Mouse (Mus musculus) limb, embryonic 12.5 days (tissue): ENCODE results near the gene 1700025G04Rik. TPM values are rescaled to one million over a fixed set of nuclear protein-coding genes. Genes with fewer than 3 reads are reported as not detected.

Experiments
- ATAC-seq: fragments of 200-750 bp; cut with Nextera tagmentation; 2 replicates; pipeline ENCODE4 v1.8.0; 2017; ENCODE audit warnings: low read depth, moderate TSS enrichment; ENCODE audit not compliant: insufficient number of reproducible peaks, insufficient read depth, low FRiP score, low TSS enrichment
- H3K27ac ChIP-seq: fragments of 300-500 bp; sonication (generic); 2 replicates; pipeline ENCODE4 v1.5.1; 2016; ENCODE audit warnings: mild to moderate bottlenecking, moderate library complexity
- H3K27me3 ChIP-seq: fragments of 300-500 bp; sonication (generic); 2 replicates; pipeline ENCODE4 v1.6.1; 2016; ENCODE audit warnings: mild to moderate bottlenecking, moderate library complexity
- H3K36me3 ChIP-seq: fragments of 300-500 bp; sonication (generic); 2 replicates; pipeline ENCODE4 v1.6.1; 2016; ENCODE audit warnings: mild to moderate bottlenecking, moderate library complexity
- H3K4me1 ChIP-seq: fragments of 300-500 bp; sonication (generic); replicated peaks from 2 replicates; pipeline ENCODE4 v1.6.1; 2016
- H3K4me2 ChIP-seq: fragments of 300-500 bp; sonication (generic); 2 replicates; pipeline ENCODE4 v1.6.1; 2016; ENCODE audit warnings: mild to moderate bottlenecking, moderate library complexity
- H3K4me3 ChIP-seq: fragments of 300-500 bp; sonication (generic); replicated peaks from 2 replicates; pipeline ENCODE4 v1.5.1; 2016; ENCODE audit warnings: mild to moderate bottlenecking
- H3K9ac ChIP-seq: fragments of 300-500 bp; sonication (generic); replicated peaks from 2 replicates; pipeline ENCODE4 v1.6.1; 2016; ENCODE audit warnings: mild to moderate bottlenecking, moderate library complexity
- H3K9me3 ChIP-seq: fragments of 300-500 bp; sonication (generic); 2 replicates; pipeline ENCODE4 v1.6.1; 2016; ENCODE audit warnings: mild to moderate bottlenecking, moderate library complexity
- WGBS: fragments of 180-500 bp; shearing (Covaris S2); methylation state at CpG from one replicate; pipeline ENCODE4 v1.1.7; 2016; 5-methylcytosine and 5-hydroxymethylcytosine counted together
- polyA plus RNA-seq: library from polyadenylated mRNA; unstranded; fragments of >200 nt; fragmentation: Nextera tagmentation; extraction: Ambion mirVana; gene quantifications from 2 replicates; pipeline ENCODE4 v1.2.1, GENCODE M21; 2016

1700025G04Rik gene
- polyA plus RNA-seq, 1 experiment from 2014 or later = 28.3 TPM

DNA sequence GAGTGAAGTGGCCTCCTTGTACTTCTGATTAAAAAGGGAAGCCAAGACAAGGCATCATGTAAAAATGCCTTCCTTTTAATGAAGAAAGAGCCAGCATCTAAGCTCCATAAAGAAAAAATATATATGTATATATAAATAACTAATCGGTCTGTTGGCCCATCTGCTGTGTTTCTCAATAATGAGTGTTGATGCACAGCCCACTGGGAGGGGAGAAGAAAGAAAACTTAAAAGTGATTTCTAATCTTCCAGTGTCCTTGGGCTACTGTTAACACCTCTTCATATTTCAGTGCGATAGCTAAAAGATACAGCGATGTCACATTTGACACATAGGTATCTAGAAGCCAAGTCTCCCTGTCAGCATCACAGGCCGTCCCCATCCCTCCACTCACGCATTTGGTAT is 78.2 kb downstream of the 1700025G04Rik start:
- Histone ChIP-seq H3K4me1 (peaks cover 18% of the 10 kb centered on the region; the same call in 1 of the 2 replicates), H3K9ac (no peak overlapping the region), H3K4me3 (no peak overlapping the region), H3K9me3 (no peaks in the 10 kb centered on the region), H3K27me3 (no peaks in the 10 kb centered on the region), H3K36me3 (no peaks in the 10 kb centered on the region), H3K4me2 (no peak overlapping the region), H3K27ac (no peak overlapping the region)
- no peak for ATAC-seq
- 93% methylated on average over 5 of the region's 5 CpGs for WGBS

DNA sequence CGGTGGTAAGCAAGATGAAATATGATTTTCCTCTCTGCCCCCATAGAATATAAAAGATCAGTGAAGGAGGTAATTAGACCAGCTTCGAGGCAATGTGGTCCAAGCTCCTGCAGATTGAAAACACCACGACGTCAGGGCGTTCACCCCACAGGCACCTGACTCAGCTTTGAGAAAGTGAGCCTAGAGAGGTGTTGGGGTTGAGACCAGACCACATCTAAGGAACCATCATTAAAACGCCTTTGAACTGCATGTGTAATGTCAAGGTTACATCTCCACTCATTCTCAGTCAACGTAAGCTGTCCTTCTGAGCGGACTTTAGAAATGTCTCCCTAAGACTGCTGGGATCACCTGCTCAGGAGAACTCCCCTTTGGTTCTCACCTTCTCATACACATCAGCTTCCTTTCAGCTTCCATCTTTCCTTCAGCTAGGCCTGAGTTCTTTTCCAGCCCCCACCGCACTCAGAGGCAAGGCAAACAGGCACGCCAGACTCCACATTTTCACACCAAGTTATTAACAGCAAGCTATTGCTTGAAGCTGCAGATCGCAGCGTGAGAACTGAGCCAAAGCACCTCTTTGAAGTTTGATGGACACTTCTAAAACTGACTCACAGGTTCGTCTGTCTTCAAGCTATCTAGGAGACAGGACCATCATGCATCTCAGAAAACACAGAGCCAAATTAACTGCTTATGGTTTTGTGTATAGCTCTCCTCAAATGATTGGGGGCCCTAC is 79.5 kb downstream of the 1700025G04Rik start:
- WGBS = 41% methylated on average over 13 of the region's 13 CpGs

GRCm38 (mm10) chr1:152008473-152008991 is 81.4 kb downstream of the 1700025G04Rik start:
- no peak overlapping the region for H3K4me3 ChIP-seq
- H3K27me3 ChIP-seq = no peaks in the 10 kb centered on the region
- H3K9ac ChIP-seq = no peak overlapping the region
- WGBS = 70% methylated on average over 8 of the region's 8 CpGs
- H3K36me3 ChIP-seq = peaks cover 7% of the 10 kb centered on the region; the same call in 1 of the 2 replicates
- H3K9me3 ChIP-seq = no peaks in the 10 kb centered on the region
- peaks cover 18% of the 10 kb centered on the region; the same call in 1 of the 2 replicates for H3K4me1 ChIP-seq
- H3K4me2 ChIP-seq = no peak overlapping the region
- H3K27ac ChIP-seq = no peak overlapping the region
- no peak for ATAC-seq

More for the DNA sequence above, 79.5 kb downstream of the 1700025G04Rik start:
- H3K27ac ChIP-seq = no peak overlapping the region
- no peaks in the 10 kb centered on the region for H3K27me3 ChIP-seq
- no peak overlapping the region for H3K4me2 ChIP-seq
- H3K4me3 ChIP-seq = no peak overlapping the region
- no peaks in the 10 kb centered on the region for H3K9me3 ChIP-seq
- H3K4me1 ChIP-seq = peaks cover 18% of the 10 kb centered on the region; the same call in 1 of the 2 replicates
- no peak for ATAC-seq
- no peak overlapping the region for H3K9ac ChIP-seq
- H3K36me3 ChIP-seq = peaks cover 7% of the 10 kb centered on the region; the same call in 1 of the 2 replicates

GRCm38 (mm10) chr1:152006529-152006928 is 83.4 kb downstream of the 1700025G04Rik start:
- Histone ChIP-seq H3K27ac (no peak overlapping the region), H3K4me1 (peaks cover 18% of the 10 kb centered on the region; the same call in 1 of the 2 replicates), H3K27me3 (no peaks in the 10 kb centered on the region), H3K9ac (no peak overlapping the region), H3K4me2 (no peak overlapping the region), H3K36me3 (peaks cover 7% of the 10 kb centered on the region; the same call in 1 of the 2 replicates), H3K4me3 (no peak overlapping the region), H3K9me3 (no peaks in the 10 kb centered on the region)
- ATAC-seq = no peak
- 90% methylated on average over 6 of the region's 6 CpGs for WGBS

DNA sequence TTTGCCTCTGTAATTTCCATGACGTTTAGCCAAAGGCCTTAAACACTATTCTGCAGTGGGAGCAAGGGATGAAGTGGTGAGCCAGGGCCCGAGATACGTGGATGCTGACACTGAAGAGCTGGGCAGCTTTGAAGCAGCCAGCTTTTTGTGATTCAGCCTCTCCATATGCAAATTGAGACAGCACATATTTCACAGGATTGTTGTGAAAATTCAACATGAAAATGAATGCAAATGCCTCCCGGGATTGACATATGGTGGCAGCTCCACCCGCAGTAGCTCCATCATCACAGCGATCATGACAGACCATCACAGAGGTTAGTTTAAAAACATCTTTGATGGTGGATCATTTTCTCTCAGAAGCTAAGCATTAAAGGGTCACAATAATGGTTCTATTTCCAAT is 85.4 kb downstream of the 1700025G04Rik start:
- Histone ChIP-seq H3K4me1 (peaks cover 13% of the 10 kb centered on the region), H3K9me3 (no peaks in the 10 kb centered on the region), H3K4me3 (no peak overlapping the region), H3K9ac (no peak overlapping the region), H3K27ac (no peak overlapping the region), H3K27me3 (no peaks in the 10 kb centered on the region), H3K36me3 (peaks cover 7% of the 10 kb centered on the region; the same call in 1 of the 2 replicates), H3K4me2 (no peak overlapping the region)
- 93% methylated on average over 6 of the region's 6 CpGs for WGBS
- no peak for ATAC-seq

DNA sequence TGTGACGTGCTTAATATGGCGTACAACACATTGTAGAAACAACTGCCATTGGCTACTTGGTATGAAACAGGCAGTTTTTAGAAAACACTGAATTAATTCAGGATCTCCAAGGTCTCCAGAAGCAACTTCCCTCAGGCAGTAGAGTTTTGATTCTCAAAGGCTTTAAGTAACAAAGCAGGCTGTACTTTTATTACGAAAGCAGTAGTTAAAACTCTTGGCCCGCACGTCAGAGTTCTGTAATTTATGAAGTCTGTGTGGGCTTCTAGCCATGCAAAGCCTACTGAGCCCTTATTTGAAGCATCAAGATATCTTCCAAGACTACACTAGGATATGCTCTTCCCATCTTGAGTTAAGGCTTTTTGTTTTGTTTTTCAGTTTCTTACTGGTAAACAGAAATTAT is 89.5 kb downstream of the 1700025G04Rik start:
- no peak overlapping the region for H3K4me3 ChIP-seq
- 49% methylated on average over 5 of the region's 5 CpGs for WGBS
- no peak overlapping the region for H3K27ac ChIP-seq
- H3K4me1 ChIP-seq = peaks cover 27% of the 10 kb centered on the region
- no peaks in the 10 kb centered on the region for H3K27me3 ChIP-seq
- H3K36me3 ChIP-seq = no peaks in the 10 kb centered on the region
- H3K9me3 ChIP-seq = no peaks in the 10 kb centered on the region
- ATAC-seq = no peak
- H3K9ac ChIP-seq = no peak overlapping the region
- no peak overlapping the region for H3K4me2 ChIP-seq

GRCm38 (mm10) chr1:151999424-151999842 is 90.5 kb downstream of the 1700025G04Rik start:
- H3K27ac ChIP-seq = peak overlapping the region; percentile 7; the same call in 1 of the 2 replicates

DNA sequence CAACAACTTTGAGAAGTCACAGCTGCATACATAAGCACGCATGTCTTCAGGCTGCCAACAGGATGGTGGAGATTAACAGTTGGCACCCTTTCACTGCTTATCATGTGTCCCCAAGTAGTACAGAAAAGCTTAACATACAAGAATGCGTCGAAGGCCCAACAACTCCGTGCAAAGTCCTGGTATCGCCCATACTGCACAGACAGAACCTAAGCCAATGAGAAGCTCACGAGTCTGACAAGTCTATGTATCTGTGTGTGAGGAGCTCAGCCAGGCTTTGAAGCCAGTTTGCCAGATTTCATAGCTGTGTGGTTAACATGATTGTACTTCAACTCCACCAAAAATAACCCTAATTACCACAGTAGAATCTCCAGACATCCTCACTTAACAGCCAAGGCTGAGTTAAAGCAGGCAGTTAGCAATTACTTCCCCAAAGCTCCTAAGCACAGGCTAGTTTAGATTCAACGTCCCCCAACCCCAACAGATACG is 91.2 kb downstream of the 1700025G04Rik start:
- Histone ChIP-seq H3K4me2 (no peak overlapping the region), H3K27ac (no peak overlapping the region)

More at GRCm38 (mm10) chr1:151999424-151999842, 90.5 kb downstream of the 1700025G04Rik start:
- Histone ChIP-seq H3K27me3 (no peaks in the 10 kb centered on the region), H3K4me2 (no peak overlapping the region), H3K4me3 (no peak overlapping the region), H3K36me3 (no peaks in the 10 kb centered on the region), H3K9ac (no peak overlapping the region), H3K9me3 (no peaks in the 10 kb centered on the region), H3K4me1 (peaks cover 27% of the 10 kb centered on the region)
- ATAC-seq = no peak
- WGBS = 52% methylated on average over 7 of the region's 7 CpGs

DNA sequence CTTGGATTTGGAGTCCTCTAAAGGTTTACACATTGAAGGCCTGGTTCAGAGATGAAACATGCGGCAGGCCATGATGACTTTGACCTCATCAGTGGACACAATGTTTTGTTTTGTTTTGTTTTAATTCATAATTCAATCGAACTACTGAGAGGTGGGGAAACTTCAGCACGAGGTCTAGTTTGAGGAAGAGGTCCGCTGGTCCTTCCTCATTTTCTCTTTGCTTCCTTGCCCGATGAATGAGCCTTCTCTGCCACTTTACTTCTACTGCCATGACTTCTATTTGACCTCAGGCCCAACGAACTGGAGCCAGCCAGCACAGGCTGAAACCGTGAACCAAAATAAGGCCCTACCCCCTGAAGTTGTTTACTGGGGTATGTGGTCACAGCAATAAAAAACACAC is 92.3 kb downstream of the 1700025G04Rik start:
- no peak overlapping the region for H3K4me2 ChIP-seq
- H3K27ac ChIP-seq = no peak overlapping the region
- H3K4me1 ChIP-seq = peaks cover 34% of the 10 kb centered on the region
- H3K9me3 ChIP-seq = no peaks in the 10 kb centered on the region
- no peak for ATAC-seq
- H3K27me3 ChIP-seq = no peaks in the 10 kb centered on the region
- WGBS = 83% methylated on average over 7 of the region's 7 CpGs
- H3K9ac ChIP-seq = no peak overlapping the region
- H3K36me3 ChIP-seq = no peaks in the 10 kb centered on the region
- no peak overlapping the region for H3K4me3 ChIP-seq

More for the DNA sequence above, 91.2 kb downstream of the 1700025G04Rik start:
- no peak overlapping the region for H3K4me3 ChIP-seq
- H3K36me3 ChIP-seq = no peaks in the 10 kb centered on the region
- H3K9me3 ChIP-seq = no peaks in the 10 kb centered on the region
- no peak for ATAC-seq
- peaks cover 33% of the 10 kb centered on the region for H3K4me1 ChIP-seq
- 74% methylated on average over 8 of the region's 8 CpGs for WGBS
- no peaks in the 10 kb centered on the region for H3K27me3 ChIP-seq
- no peak overlapping the region for H3K9ac ChIP-seq

- no peak overlapping the region for H3K27ac ChIP-seq
- 0 out of 2 replicates have a peak, but pooled peaks have one; percentile 18 for ATAC-seq
- WGBS = 56% methylated on average over 10 of the region's 10 CpGs
- no peak overlapping the region for H3K9ac ChIP-seq
- H3K36me3 ChIP-seq = no peaks in the 10 kb centered on the region
- H3K4me3 ChIP-seq = no peak overlapping the region
- H3K4me2 ChIP-seq = no peak overlapping the region
- no peaks in the 10 kb centered on the region for H3K27me3 ChIP-seq
- peaks cover 34% of the 10 kb centered on the region for H3K4me1 ChIP-seq
- no peaks in the 10 kb centered on the region for H3K9me3 ChIP-seq
Observed at GRCm38 (mm10) chr1:151995948-151996697, 93.8 kb downstream of the 1700025G04Rik start.

- Histone ChIP-seq H3K9me3 (no peaks in the 10 kb centered on the region), H3K4me3 (no peak overlapping the region), H3K4me2 (no peak overlapping the region), H3K27me3 (no peaks in the 10 kb centered on the region), H3K36me3 (no peaks in the 10 kb centered on the region), H3K9ac (no peak overlapping the region), H3K4me1 (peaks cover 29% of the 10 kb centered on the region), H3K27ac (no peak overlapping the region)
- no peak for ATAC-seq
- 70% methylated on average over 6 of the region's 6 CpGs for WGBS
Observed at GRCm38 (mm10) chr1:151994271-151994670, 95.7 kb downstream of the 1700025G04Rik start.
